Mouse (Mus musculus) Patski (cell line): Measurements from ENCODE around the gene Ift172. TPM values are rescaled to one million over a fixed set of nuclear protein-coding genes. Genes with fewer than 3 reads are reported as not detected.

Source experiments
- ATAC-seq: fragments of 100-300 bp; one replicate; pipeline ENCODE4 v1.8.0; 2021
- CTCF ChIA-PET: fragments of 350-600 bp; sonication (Branson Sonifier 250); formaldehyde crosslinking; loops from one replicate; lab custom pipeline; 2022; ENCODE audit warnings: inconsistent platforms; lab: Charles Lee
- POLR2A ChIA-PET: fragments of 350-600 bp; sonication (Branson Sonifier 250); formaldehyde crosslinking; loops from one replicate; lab custom pipeline; 2022; ENCODE audit warnings: antibody characterized with exemption, inconsistent platforms; lab: Charles Lee
- DNase-seq: peaks from one replicate; pipeline ENCODE4 v3.0.0-alpha.2; 2011; ENCODE audit warnings: low read depth, low spot score
- H3K27me3 ChIP-seq: fragments of 371-371 bp; one replicate; pipeline ENCODE4 v1.5.1; 2021
- CTCF ChIP-seq: fragments of 100-300 bp; IDR thresholded peaks from one replicate; pipeline ENCODE4 v1.5.1; 2021
- in situ Hi-C: fragments of 300-500 bp; cut with MboI; formaldehyde crosslinking; loops from 3 replicates; pipeline ENCODE4 v1.11.1; 2018; ENCODE audit warnings: low pct_unique_long_range_greater_than_20kb, mixed read lengths
- polyA plus RNA-seq: library from polyadenylated mRNA; unstranded; gene quantifications from one replicate; pipeline ENCODE4 v1.2.3, GENCODE M21; 2021

Ift172 gene
- polyA plus RNA-seq, 1 experiment from 2014 or later: 57.9 TPM

GRCm38 (mm10) chr5:31297047-31297757 is 6.3 kb upstream of the Ift172 start, which contains the start of gene Gckr:
TSS of gene Gckr (plus strand) at chr5:31297443.
- no peaks in the 10 kb centered on the region for H3K27me3 ChIP-seq
- DNase-seq (no peak), ATAC-seq (no peak)
- ChIA-PET CTCF (interaction anchor here (1.8 kb wide), 1 partner anchor 31 kb away, joined by 7 read pairs; no protein-coding TSS in a partner anchor), POLR2A (no interaction called here)
- in situ Hi-C loops: no loop called here
- TF ChIP-seq CTCF: no peak

DNA sequence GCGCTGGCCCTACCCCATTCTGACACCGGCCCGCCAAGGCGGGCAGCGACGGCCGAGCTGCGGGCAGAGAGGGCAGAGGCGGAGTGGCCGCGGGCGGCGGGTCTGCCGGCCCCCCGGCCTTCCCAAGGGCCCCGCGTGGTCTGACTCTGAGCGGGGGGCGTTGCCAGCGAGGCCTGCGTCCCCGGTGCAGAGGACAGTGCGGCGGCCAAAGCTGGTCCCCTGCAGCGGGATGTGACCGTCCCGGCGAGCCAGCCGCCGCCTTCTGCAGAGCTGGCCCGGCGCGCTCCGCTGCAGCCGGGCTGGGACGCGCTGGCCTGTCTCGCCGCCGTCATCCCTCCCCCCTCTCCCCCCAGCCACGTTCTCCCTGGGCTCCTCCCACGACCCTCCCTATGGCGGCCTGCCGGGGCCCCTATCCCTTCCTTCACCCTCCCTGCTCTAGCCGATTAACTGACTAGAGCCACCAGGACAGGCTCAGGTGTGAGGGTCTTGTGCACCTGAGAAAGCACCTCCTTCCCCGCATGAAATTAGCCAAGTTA is 4.8 kb upstream of the Ift172 start, which contains the start of gene Fndc4:
Fndc4 (minus strand) TSS at position 475 of the 536 bp plus-strand sequence.
- H3K27me3 ChIP-seq: no peaks in the 10 kb centered on the region
- DNase-seq (no peak), ATAC-seq (peak; percentile 14)
- POLR2A ChIA-PET: interaction anchor here (0.9 kb wide), 1 partner anchor 95 kb away, joined by 3 read pairs; no protein-coding TSS in a partner anchor
- CTCF ChIA-PET: interaction anchor here (0.7 kb wide), 1 partner anchor 32 kb away, joined by 3 read pairs; no protein-coding TSS in a partner anchor
- in situ Hi-C loops: no loop called here
- no peak for TF ChIP-seq CTCF

DNA sequence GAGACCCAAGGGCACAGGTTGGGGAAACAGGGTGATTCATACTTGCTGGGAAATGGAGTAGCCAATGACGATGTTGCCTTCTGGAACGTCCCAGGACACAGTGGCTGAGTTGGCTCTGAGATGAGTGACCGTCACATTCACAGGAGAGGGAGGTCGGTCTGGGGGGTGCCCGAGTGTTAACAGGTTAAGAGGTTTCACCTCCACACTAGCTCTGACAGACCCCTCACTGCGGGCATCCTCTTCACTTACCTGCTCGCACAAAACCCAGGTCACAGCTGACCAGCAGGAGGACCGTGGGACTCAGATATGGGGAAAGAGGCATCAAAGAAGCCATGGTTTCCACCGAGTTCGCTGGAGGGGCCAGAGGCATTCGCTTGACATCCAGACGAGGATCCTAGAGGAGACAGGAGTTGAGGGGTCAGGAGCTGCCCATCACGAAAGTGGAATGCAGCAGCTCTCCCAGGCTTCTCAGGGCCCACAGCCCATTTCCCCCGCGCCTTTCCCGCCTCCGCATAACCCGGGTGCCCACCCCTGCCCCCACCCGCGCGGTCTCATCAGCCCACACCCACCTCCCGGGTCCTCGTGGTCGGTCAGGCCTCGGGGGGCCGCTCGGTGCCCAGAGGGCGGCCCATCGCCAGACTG is 4.2 kb upstream of the Ift172 start:
- ATAC-seq (peak; percentile 3), DNase-seq (no peak)
- in situ Hi-C loops: no loop called here
- CTCF ChIA-PET: interaction anchor here (0.7 kb wide), 1 partner anchor 33 kb away, joined by 3 read pairs; no protein-coding TSS in a partner anchor
- H3K27me3 ChIP-seq: no peaks in the 10 kb centered on the region
- no peak for TF ChIP-seq CTCF
- POLR2A ChIA-PET: interaction anchor here (0.9 kb wide), 1 partner anchor 94 kb away, joined by 3 read pairs; no protein-coding TSS in a partner anchor

DNA sequence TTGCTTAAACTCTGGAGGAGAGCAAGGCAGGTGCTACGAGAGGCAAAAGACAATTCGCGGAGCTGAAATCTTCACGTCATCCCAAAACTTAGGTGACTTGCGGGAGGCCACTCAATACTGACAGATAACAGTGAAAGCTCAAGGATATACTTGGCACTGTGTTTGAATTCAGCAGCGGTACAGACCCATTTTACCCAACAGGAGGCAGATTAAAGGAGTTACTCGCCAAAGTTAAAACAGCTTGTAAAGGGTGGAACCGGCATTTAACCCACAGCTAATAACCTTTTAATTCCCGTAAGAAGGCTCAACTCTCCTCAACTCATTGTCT is 409 bp upstream of the Ift172 start:
- ChIA-PET POLR2A (interaction anchor here (0.9 kb wide), 1 partner anchor 26 kb away, joined by 3 read pairs; no protein-coding TSS in a partner anchor), CTCF (interaction anchor here (0.6 to 0.9 kb wide), 2 partner anchors 37 to 44 kb away, joined by 4 read pairs; no protein-coding TSS in a partner anchor)
- no peaks in the 10 kb centered on the region for H3K27me3 ChIP-seq
- ATAC-seq (peak; percentile 11), DNase-seq (no peak)
- in situ Hi-C loops: no loop called here
- no peak for TF ChIP-seq CTCF

- DNase-seq: no peak
- CTCF ChIA-PET: interaction anchor here (1.0 to 2.0 kb wide), 4 partner anchors 16 to 39 kb away, joined by 3 to 8 read pairs (median 4); no protein-coding TSS in a partner anchor
- no peaks in the 10 kb centered on the region for H3K27me3 ChIP-seq
- in situ Hi-C loops: no loop called here
- no peak for ATAC-seq
- POLR2A ChIA-PET: interaction anchor here (0.8 to 1.6 kb wide), 3 partner anchors 15 to 97 kb away, joined by 3 to 4 read pairs (median 4); partner anchors contain the start of genes Eif2b4 and Snx17
- no peak for TF ChIP-seq CTCF
Measured at GRCm38 (mm10) chr5:31289626-31290230, 1.2 kb downstream of the Ift172 start.

DNA sequence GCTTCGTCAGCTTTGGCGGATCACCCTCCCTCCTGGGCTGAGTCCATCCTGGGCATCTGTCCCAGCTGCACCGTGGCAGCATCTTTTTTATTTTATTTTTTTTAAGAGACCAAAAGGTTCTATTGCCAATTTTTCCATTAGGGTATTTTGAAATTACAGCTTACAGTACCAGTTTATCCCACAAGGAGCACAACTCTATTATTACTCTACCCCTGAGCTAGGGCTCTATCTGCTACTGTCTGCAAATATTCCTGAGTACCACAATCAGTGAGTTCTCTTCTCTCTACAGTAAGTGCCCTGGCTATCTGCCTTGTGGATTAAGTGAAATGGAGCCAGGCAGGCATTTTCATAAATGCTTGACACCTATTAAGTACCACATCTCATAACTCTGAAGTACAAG is 2.3 kb downstream of the Ift172 start:
- ATAC-seq (no peak), DNase-seq (no peak)
- no peak for TF ChIP-seq CTCF
- H3K27me3 ChIP-seq: no peaks in the 10 kb centered on the region
- in situ Hi-C loops: no loop called here
- CTCF ChIA-PET: interaction anchor here (0.9 to 2.0 kb wide), 2 partner anchors 15 to 40 kb away, joined by 3 to 8 read pairs; no protein-coding TSS in a partner anchor
- POLR2A ChIA-PET: interaction anchor here (0.7 to 1.6 kb wide), 3 partner anchors 18 to 36 kb away, joined by 3 to 4 read pairs (median 3); no protein-coding TSS in a partner anchor

DNA sequence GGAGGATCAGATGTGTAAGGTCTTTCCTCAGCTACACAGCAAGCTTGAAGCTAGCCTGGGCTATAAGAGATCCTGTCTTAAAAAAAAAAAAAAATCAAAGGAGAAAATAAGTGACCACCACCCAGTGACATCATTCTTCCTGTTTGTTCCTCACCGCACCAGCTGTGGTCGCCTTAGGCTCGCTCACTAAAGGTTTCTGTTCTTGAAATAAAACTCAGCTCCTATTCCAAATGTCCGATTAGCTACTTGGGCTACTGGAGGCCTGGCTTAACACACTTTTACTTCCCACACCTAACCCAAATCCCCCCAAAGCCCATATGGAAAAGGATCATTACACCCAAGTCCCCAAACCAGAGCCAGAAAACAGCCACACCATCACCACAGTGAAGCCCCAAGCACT is 2.7 kb downstream of the Ift172 start:
- no peaks in the 10 kb centered on the region for H3K27me3 ChIP-seq
- DNase-seq: no peak
- TF ChIP-seq CTCF: no peak
- POLR2A ChIA-PET: interaction anchor here (0.7 to 1.6 kb wide), 3 partner anchors 17 to 35 kb away, joined by 3 to 4 read pairs (median 3); no protein-coding TSS in a partner anchor
- CTCF ChIA-PET: interaction anchor here (0.9 to 2.0 kb wide), 4 partner anchors 12 to 66 kb away, joined by 3 to 8 read pairs (median 5); no protein-coding TSS in a partner anchor
- in situ Hi-C loops: no loop called here
- no peak for ATAC-seq

- CTCF ChIA-PET: no interaction called here
- no peak for DNase-seq
- in situ Hi-C loops: no loop called here
Measured at GRCm38 (mm10) chr5:31279245-31279988, 11.5 kb downstream of the Ift172 start.

GRCm38 (mm10) chr5:31273018-31273417 is 17.9 kb downstream of the Ift172 start:
- in situ Hi-C loops: no loop called here
- no peak for TF ChIP-seq CTCF
- DNase-seq (no peak), ATAC-seq (no peak)
- CTCF ChIA-PET: interaction anchor here (0.8 to 1.7 kb wide), 2 partner anchors 17 kb away, joined by 3 read pairs; no protein-coding TSS in a partner anchor
- POLR2A ChIA-PET: no interaction called here
- no peaks in the 10 kb centered on the region for H3K27me3 ChIP-seq

More at GRCm38 (mm10) chr5:31279245-31279988, 11.5 kb downstream of the Ift172 start:
- POLR2A ChIA-PET: no interaction called here
- ATAC-seq: no peak
- TF ChIP-seq CTCF: no peak
- no peaks in the 10 kb centered on the region for H3K27me3 ChIP-seq
